Mouse (Mus musculus): ENCODE data around the gene Gramd4.

Gene Gramd4

DNA sequence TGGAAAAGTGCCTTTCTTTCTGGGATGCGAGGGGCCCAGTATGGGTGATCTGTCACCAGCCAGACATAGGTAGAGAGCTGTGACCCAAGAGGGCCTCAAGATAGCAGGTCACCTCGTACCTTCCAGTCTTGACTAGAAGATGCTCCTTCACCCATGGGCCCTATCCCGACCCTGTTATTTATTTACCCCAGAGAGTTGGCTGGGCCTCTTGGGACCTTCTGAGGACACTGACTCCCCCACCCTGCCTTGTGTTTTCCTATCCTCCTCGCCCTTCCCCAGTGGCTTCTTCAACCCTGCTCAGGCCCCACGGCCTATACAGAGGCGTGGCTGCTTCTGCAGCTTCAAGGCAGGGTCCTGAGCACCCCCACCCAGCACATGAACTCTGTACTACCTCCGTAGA, 61.7 kb downstream of the Gramd4 start:
- no peak for DNase-seq

GRCm38 (mm10) chr15:86122261-86122949, 64.9 kb downstream of the Gramd4 start:
- peak; percentile 68 for DNase-seq

GRCm38 (mm10) chr15:86123409-86123808, 65.9 kb downstream of the Gramd4 start:
- no peak for DNase-seq

- peak; percentile 88 for DNase-seq
These were observed 66.9 kb downstream of the Gramd4 start for GRCm38 (mm10) chr15:86124359-86124758.

GRCm38 (mm10) chr15:86129036-86129435, 71.5 kb downstream of the Gramd4 start:
- no peak for DNase-seq

DNA sequence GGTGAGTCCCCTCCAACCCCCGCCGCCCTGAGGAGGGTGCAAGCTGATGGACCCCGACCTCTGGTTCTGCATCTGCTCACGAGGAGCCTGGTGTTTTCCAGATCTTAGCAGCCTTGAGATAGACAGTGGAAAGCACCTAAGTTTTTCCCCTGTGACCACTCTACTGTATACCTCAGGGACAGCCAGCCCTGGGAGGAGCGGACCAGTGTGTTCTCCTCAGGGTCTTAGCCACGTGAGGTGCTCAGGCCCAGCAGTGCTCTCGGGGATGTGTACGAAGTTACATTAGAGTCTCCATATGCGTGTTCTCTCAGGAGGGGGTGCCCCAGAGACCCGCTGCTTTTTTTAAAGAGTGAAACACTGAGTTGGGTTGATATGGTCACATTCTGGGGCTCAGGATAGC, 73.2 kb downstream of the Gramd4 start:
- DNase-seq: no peak

DNA sequence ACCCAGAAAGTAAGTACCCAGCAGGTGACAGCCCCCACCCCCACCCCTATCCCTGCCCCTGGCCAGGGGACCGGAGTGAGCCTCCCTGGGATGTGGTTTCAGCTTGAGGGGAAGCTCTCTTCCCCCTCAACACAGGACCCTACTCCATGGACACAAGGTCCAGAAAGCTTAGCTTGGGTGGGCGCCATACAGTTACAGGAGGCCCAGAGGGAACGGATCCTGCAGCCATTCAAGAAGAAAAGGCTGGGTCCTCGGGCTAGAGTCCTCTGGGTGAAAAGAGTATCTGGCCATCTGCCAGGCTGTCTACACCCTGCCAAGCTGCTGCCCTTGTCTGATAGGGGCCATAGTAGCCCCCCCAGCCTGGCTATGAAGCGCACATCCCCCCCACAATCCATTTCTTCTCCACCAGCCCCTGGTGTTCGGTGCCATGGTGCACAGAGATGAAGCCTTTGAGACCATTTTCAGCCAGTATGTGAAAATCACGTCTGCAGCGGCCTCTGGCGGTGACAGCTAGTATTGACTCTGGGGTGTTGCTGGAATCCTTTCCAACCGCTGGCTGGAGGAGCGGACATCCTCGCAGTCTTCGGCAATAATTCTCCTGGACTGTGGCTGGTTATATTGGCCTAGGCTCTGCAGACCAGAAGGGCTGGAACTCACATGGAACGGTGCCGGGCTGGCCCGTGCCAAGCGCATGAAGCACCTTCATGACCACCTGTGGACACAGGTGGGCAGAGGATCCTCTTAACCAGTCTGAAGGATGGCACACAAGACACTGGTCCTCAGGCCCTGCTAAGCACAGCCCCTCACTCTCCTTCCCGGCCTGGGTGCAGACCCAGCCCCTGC, 77.7 kb downstream of the Gramd4 start:
- peak; percentile 94 for DNase-seq

DNA sequence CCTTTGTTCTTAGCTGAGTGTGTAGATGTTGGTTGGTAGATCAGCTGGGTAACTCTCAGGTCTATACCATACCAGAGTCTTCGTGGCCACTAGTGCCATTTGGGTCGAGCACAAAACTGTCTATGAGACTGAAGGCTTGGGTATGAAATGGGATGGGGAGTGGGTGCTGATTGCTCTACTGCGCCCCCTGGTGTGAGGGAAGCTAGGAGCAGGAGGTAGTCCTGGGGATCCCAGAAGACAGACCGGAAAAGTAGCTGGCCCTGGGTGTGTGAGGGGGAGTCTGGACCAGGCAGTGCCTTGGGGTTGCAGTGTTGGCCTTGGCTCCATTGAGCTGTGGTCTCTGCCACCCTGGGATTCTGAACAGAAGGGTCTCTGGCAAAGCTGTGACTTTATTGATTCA, 80.1 kb downstream of the Gramd4 start:
- peak; percentile 71 for DNase-seq

DNA sequence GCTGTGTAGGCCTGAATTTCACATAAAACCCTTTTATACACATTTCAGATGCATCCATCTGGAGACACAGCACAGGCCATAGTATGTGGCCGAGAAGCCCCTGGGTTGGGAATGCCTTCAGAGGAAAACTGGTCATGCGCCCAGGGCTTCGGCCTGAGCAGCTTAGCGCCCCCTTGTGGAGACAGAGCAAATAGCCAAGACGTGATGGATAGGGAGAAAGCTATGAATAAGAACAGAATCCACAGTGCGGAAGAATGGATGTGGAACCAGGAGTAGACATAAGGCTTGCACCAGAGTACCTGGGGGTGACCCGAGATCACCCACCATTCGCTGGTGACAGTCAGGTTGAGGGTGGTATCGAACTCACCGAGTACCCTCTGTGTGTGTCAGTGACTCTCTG, 82.8 kb downstream of the Gramd4 start:
- DNase-seq: peak; percentile 83

DNA sequence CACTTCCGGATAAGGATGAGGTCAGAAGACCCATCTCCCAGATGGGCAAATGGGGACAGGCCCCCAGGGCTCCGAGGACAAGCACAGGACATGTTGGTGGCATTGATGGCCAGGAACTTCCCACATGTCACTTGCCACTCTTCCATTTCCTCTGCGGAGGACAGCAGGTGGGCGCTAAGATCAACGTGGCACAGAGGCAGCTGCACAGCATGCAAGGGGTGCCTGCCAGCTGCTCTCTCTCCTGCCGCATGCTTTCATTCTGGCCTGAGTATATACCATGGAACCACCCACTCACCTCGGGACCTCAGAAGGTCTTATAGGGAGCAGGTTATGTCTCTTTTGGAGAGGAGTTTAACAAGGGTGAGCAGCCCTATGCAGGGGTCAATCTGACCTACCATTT, 87.1 kb downstream of the Gramd4 start:
- no peak for DNase-seq

GRCm38 (mm10) chr15:86145046-86145445, 87.6 kb downstream of the Gramd4 start:
- DNase-seq: no peak

- peak; percentile 25 for DNase-seq
These were observed 89.4 kb downstream of the Gramd4 start for GRCm38 (mm10) chr15:86146922-86147321.

DNA sequence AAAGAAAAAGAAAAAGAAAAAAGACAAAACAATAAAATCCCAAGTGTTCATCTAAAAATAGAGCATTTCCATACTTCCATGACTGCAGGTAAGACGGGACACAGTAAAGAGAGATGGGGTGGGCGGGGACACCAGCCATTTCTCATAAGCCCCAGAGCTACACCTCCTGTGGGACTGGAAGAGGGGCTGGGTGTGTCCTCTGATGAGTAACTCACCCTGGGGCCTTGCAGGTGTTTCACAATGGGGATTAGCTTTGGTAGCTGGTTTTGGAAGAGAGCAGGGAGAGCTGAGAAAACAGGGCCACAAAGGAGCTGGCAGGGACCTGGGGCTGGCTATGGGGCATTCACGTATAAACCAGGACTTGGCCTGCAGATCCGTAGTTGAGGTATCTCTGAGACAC, 93.1 kb downstream of the Gramd4 start:
- no peak for DNase-seq

DNA sequence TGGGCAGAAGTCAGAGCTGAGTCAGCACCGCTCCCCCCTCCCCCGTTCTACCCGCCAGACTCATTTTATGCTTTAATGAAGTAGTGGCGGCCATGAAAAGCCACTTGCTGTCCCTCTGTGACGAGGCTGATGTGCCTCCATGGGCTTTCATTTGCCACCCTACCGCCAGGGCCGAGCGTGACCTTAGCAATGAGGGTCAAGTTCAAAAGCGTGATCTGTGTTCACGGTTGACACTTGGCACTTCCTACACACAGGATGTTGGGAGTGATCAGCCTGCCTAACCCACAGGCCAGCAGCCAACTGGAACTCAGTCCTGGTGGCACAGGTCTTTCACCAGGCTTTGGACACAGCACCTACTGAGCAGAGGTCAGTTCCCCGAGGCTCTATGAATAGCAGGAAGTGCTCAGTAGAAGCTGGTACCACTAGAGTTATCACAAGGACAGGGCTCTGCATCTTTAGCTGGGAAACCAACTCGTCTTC, 96.0 kb downstream of the Gramd4 start:
- peak; percentile 13 for DNase-seq

DNA sequence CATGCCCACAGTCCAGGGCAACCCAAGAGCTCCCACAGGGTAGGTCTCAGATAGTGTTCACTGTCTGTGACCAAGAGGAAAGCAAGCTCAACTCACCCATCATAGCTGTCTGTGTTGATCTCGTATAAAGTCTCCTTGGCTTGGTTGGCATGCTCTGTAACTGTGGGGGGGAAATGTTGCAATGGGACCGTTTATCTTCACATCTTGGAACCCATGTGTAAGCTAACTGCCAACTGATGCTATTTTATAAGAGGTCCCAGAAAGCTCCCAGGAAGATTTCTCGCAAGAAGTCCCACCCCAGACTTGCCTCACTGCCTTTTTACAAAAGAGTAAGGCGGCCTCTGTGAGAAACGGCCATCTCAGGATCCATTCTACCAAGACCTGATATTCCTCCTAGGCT, 99.0 kb downstream of the Gramd4 start:
- no peak for DNase-seq

DNA sequence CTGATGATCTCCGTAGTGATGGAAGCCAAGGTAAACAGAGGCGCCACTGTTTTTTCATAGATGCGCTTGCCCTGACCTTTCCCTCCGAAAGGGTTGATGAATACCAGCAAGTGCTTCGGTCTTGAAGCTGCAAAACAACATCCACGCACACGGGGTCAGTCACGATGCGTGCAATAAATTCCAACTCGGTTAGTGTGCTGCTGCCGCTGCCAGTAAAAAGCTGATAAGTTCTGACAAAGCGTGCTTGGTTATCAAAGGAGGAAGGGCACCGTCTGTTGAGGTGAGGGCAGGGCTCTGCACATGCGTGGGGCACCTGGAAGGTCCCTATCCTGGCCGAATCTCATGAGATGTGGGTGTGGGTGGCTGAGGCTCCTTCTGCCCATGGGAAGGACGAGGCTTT, 101.6 kb downstream of the Gramd4 start:
- peak; percentile 10 for DNase-seq

DNA sequence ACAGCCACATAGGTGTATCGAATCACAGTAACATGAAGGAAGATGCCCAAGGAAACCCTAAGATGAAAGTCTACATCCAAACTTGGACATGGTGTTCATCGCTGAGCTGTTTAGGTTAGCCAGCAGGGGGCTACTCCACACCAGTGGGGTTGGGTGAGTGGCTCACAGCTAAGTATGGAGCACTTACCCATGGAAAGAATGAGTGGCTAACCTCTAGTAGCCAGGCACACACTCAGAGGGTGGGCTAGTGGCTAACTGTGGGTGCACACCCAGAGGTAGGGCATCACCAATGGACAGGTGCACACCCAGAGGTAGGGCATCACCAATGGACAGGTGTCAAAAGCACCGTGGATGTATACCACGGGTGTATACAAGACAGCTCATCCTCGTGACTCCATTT, 102.2 kb downstream of the Gramd4 start:
- DNase-seq: peak; percentile 22

- DNase-seq: peak; percentile 8
These were observed 103.4 kb downstream of the Gramd4 start for GRCm38 (mm10) chr15:86160906-86161305.

GRCm38 (mm10) chr15:86161800-86162199, 104.3 kb downstream of the Gramd4 start:
- DNase-seq: peak; percentile 16

GRCm38 (mm10) chr15:86164718-86165345, 107.3 kb downstream of the Gramd4 start:
- DNase-seq: peak; percentile 6

GRCm38 (mm10) chr15:86165811-86166590, 108.5 kb downstream of the Gramd4 start:
- peak; percentile 7 for DNase-seq

DNA sequence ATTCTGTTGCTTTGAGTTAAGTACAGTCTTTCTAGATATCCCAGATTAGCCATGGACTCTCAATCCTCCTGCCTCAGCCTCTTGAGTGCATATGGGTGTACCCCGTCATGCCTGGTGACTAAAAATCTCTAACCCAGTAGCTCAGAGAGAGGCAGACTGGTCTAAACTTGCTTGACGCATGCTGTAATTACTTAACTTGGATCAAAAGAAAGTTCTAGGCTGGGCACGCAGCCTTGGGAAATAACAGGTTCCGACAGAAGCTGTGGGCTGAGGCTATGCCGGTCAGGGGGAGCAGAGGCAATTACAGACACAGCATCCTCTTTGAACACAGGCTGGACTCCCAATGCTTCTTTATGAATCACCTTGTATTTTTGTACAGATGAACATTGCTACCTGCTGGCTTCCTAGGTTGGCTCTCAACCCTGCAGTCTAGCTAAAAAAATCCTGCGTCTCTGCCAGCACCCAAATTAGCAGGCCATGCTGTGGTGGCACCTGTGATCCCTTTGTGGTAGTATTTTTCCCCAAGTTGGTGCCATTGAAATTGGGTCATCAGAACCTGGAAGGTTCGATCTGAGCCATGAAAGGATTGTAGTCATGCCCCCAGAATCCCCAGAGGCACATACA, 109.6 kb downstream of the Gramd4 start:
- no peak for DNase-seq

Measured in kidney, postnatal 10 days (tissue).